Mouse (Mus musculus): ENCODE measurements around the gene Zfp442. TPM values are rescaled to one million over a fixed set of nuclear protein-coding genes. Genes with fewer than 3 reads are reported as not detected.
"Not testable (repeated sequence)": the region's sequence is repeated elsewhere in the genome, so short reads cannot be mapped to it uniquely, and the experiment has no call there.

Zfp442 gene
- total RNA-seq (2021): 1 to 10 TPM; 7.7 to 8.0 TPM
- long read RNA-seq, experiment 1, partial matches to known transcripts: 0 of 1 reads
- long read RNA-seq, experiment 1, other reads (novel, unspliced or antisense): 0 of 1 reads
- long read RNA-seq, experiment 2: 0 reads

GRCm38 (mm10) chr2:150451180-150451919 lies at the start of gene Zfp442:
Gene Zfp442 (minus strand): TSS chr2:150451486.
- DNase-seq (ENCODE audit: low spot score in 2 of 2): peak; percentile 63 to 73

DNA sequence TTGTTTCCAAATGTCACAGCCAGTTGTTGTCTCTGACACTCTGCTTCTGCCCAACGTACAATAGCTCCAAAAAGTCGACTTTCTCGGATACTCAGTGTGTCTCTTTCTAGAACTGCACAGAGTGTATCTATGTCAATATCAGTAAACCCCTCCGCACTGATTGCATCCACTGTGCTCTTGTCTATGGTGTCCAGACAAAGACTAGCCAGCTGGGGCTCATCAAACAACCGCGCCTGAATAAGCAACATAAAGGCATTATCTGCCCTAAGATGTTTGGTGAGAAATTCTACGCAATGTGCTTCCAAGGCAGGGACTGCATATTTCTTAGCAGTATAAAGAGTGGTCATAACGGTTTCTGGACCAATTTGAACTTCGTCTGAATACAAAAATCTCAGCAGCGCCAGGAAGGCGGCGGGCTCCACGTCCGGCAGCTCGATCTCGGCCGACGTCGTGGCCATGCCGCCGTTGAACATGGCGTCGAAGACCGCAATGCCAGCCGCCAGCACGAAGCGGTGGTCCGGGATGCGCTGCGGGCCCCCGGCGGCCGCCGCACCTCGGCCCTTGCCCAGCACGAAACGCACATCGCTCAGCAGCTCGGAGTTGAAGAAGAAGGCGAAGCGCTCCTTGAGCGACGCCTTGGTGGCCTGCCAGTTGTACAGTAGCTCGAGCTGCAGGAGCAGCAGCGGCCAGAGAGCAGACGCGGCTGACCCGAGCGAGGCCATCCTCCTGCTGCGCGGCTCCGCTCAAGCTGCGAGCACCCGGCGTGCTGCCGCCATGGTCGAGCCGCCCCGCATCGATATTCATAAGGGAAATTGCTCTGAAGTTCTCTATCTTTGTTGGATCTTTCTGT lies 49.1 kb upstream of the Zfp442 start:
- DNase-seq (ENCODE audit: low spot score in 2 of 2): not testable (repeated sequence)

DNA sequence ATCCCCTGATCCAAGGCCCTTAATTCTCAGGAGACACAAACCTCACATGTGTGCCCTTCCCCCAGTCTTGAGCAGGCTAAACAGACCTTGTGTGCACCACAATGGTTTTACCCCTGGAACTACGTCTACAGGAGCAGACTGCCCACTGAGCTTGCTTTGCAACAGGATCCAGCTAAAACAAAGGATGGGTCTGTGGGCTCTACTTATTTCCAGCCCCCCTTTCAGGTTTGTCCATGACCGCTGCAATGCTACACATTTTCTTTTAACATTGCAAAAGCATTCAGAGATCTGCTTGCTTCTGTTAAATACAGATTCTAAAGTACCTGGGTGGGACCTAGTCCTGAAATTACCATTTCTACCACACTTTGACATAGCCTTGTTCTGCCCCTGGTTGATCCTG lies 41.7 kb upstream of the Zfp442 start:
- DNase-seq (ENCODE audit: low spot score in 2 of 2): no peak

GRCm38 (mm10) chr2:150484939-150485778 lies 33.9 kb upstream of the Zfp442 start, which contains the start of gene Zfp345:
Gene Zfp345 (minus strand): TSS chr2:150485091.
- not testable (repeated sequence) for DNase-seq (ENCODE audit: low spot score in 2 of 2)

DNA sequence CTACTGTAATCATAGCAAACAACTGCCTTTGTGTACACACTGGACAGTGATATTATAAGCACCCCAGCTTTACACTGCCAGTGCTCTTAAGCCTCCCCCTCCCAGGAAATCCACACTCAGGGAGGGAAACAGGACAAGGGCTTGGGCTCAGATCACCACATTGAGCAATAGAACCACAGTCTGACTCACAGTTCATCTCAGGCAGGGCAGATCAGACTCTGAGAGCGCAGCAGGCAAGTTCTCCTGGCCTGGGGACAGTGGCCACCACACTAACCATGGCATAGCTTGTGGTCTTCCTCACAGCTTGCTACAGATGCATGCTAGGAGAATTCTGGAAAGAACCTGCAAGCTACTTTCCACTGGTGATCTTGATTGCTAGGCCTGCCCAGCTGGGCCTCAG lies 12.2 kb downstream of the Zfp442 start:
- DNase-seq (ENCODE audit: low spot score in 2 of 2): not testable (repeated sequence)

- not testable (repeated sequence) for DNase-seq (ENCODE audit: low spot score in 2 of 2)
Measured at GRCm38 (mm10) chr2:150412146-150412545, 39.1 kb downstream of the Zfp442 start.

DNA sequence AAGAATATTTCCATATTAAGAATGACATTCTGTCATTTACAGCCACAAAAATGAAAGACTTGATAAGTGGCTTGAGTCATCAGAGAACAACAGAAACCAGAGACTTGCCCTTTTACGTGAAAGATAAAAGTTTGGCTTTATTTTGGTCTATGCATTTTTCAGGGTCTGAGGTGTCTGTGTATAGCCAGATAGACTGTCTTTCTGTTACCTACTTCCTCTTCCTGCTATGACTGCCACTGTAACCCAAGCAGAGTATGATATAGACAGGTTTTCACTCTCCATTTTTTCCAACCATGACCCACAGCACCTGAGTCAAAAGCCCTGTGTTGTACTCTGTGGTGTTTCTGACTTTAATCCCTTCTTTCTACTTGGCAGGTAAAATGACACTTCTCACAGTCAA lies 61.1 kb downstream of the Zfp442 start:
- no peak for DNase-seq (ENCODE audit: low spot score in 2 of 2)

DNA sequence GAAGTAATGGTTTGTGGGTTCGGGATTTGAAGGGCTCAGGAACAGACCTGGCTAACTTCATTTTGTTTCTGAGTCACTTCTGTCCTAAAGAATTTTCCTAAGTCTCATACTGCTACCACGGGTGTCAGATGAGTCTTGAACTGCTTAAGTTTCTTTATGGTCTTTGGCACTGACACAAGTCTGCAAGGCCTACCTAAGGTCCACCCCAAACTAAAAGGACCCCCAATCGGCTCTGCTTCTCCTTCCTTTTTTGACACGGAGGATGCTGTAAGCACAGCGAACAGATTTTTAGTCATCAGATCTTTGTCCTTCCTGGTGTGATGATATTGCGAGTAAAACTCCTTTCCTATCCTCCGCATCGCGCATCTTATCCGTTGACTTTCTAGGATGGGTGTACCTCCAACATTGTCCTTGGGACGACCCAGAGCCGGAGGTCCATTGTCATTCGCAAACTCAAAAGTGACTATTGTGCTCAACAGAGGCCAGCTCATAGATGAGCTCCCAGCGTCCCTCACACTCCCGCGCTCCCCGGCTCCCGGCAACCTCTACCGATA lies 65.7 kb downstream of the Zfp442 start:
- not testable (repeated sequence) for DNase-seq (ENCODE audit: low spot score in 2 of 2)

DNA sequence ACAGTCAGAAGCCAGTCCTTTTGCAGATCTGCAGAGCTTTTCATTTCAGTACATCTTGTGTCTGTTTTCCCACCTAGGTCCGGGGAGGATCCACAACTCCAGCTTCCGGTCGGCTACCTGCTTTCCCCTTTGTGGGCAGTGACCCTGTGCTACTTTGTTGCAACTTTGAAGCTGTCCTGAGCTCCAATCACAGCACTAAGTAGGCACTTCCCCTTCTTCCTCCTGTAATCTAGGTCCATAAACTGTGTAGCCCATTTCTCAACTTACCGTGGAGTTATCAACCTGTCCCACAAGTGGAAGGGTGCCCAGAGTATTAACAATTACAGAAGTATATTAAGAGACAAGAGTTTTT lies 88.4 kb downstream of the Zfp442 start:
- no peak for DNase-seq (ENCODE audit: low spot score in 2 of 2)

GRCm38 (mm10) chr2:150362113-150362877 lies 89.0 kb downstream of the Zfp442 start, which contains the start of gene 3300002I08Rik:
Gene 3300002I08Rik (minus strand): TSS chr2:150362765.
- DNase-seq (ENCODE audit: low spot score in 2 of 2): peak; percentile 87 to 90

Other genes starting within 250 kb of the Zfp442 start
- 10 to 100 TPM; 10.0 to 11.6 TPM for gene Zfp937, start 233.4 kb downstream of the Zfp442 start, total RNA-seq (2021)
- 1 to 10 TPM; 7.8 to 8.2 TPM for gene Gm21994, start 195.9 kb downstream of the Zfp442 start, total RNA-seq (2021)
- under 1 TPM; 0.21 to 0.28 TPM for gene Gm14124, start 194.0 kb downstream of the Zfp442 start, total RNA-seq (2021)
- gene Gm10130, start 127.8 kb downstream of the Zfp442 start, total RNA-seq (2021): 1 to 10 TPM; 2.0 to 2.2 TPM
- gene 3300002I08Rik, start 88.7 kb downstream of the Zfp442 start, total RNA-seq (2021): 1 to 10 TPM; 8.1 to 9.0 TPM
- gene Zfp345, start 33.6 kb upstream of the Zfp442 start, total RNA-seq (2021): under 1 TPM in 1 of 2 experiments, not detected in 1; 0.23 TPM
- gene Cst7, start 118.9 kb upstream of the Zfp442 start, total RNA-seq (2021): not detected
- gene Apmap, start 157.1 kb upstream of the Zfp442 start, total RNA-seq (2021): 10 to 100 TPM; 53.5 to 59.9 TPM
- gene Acss1, start 217.0 kb upstream of the Zfp442 start, total RNA-seq (2021): 10 to 100 TPM; 17.7 to 18.3 TPM
- gene Vsx1, start 237.9 kb upstream of the Zfp442 start, total RNA-seq (2021): not detected